Mouse (Mus musculus): ENCODE results near the gene Rnft1. TPM values are rescaled to one million over a fixed set of nuclear protein-coding genes. Genes with fewer than 3 reads are reported as not detected.
"Not testable (repeated sequence)": the region's sequence is repeated elsewhere in the genome, so short reads cannot be mapped to it uniquely, and the experiment has no call there.

The Rnft1 gene
- total RNA-seq, 2 experiments from 2014 or later = 27.3 to 32.6 TPM

DNA sequence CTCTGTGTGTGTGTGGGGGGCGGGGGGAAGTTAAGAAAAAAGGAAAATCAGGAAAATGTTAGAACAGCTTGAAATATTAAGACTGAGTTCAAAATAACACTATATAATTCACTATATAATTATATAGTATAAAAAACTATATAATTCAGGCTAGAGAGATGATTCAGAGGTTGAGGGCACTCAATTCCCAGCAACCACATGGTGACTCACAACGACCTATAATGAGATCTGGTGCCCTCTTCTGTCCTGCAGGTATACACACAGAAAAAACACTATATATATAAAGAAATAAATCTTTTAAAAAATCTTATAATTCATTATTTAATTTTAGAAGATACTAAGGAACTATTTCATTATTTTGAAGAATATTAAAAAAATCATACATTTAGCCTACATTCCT is 23.5 kb downstream of the Rnft1 start:
- no peak for DNase-seq (ENCODE audit: low spot score)
- intact Hi-C loops (cut with DNase I) = no loop called here

DNA sequence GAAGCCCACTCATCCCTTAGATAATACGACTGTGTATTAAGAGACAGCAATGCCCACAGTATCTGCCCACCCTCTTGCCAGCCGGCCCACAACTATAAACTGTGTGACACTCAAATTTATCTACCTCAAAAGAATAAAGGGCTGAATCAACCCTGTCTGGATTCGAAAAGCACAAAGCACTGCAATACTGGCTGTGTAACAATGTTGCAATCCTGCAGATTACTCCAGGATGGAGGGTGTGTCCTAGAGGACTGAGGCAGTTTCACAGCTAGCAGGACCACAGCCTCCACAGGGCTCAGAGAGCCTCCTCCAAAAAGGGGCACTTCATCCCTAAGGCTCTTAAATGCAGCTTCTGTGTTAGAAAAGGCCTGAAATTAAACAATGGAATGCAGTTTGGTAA is 32.2 kb downstream of the Rnft1 start:
- intact Hi-C loops (cut with DNase I) = no loop called here

DNA sequence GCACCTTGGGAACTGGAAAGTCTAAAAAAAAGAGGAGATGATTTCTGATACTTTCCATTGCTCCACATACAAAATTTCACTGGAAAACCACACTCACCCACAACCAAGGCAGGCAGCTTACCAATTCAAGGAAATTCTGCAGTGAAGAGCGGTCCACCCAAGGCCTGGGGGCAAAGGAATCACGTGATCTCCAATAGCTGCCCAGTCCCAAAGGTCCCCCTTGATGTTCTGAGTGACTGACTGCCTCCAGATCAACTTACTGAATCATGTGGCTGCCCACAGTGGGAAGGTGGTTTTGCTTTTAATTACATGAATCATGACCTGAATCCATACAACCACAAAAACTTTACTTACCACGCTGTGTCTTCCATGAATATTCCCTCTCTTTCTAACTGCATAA is 32.8 kb downstream of the Rnft1 start:
- DNase-seq (ENCODE audit: low spot score) = no peak
- intact Hi-C loops (cut with DNase I) = no loop called here

More for the DNA sequence above, 32.2 kb downstream of the Rnft1 start:
- no peak for DNase-seq (ENCODE audit: low spot score)

DNA sequence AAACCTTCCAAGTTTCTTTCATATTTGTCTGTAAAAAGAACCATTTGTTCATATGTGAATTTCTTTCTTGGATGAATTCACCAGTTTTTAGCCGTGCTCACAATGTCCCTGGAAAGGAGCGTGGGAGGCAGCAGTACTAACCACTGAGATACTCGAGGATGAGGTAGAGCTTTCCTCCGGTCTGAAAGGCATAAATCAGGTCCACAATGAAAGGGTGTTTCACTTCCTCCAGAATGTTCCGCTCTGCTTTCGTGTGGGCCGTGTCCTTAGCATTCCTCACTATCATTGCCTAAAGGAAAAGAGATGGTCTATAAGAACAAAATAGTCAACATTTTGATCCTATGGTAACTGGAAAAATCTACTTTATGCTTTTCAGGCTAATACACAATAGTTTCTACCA is 35.3 kb downstream of the Rnft1 start:
- no peak for DNase-seq (ENCODE audit: low spot score)
- intact Hi-C loops (cut with DNase I) = no loop called here

DNA sequence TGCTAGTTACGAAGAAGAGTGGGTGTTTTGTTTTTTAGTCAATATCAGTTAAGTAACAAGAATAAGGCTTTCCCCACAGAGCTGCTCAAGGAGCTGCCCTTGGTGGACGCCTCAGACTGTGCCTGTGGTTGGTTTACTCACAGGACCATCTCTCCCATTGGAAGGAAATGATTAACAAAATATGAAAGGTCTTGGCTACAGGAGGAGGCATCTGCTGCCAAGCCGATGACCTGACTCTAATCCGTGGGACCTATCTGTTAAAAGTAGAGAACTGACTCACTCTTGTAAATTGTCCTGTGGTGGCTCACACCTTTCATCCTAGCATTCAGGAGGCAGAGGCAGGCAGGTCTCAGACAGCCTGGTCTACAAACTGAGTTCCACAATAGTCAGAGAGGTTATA is 43.1 kb downstream of the Rnft1 start:
- no peak for DNase-seq (ENCODE audit: low spot score)
- intact Hi-C loops (cut with DNase I) = no loop called here

DNA sequence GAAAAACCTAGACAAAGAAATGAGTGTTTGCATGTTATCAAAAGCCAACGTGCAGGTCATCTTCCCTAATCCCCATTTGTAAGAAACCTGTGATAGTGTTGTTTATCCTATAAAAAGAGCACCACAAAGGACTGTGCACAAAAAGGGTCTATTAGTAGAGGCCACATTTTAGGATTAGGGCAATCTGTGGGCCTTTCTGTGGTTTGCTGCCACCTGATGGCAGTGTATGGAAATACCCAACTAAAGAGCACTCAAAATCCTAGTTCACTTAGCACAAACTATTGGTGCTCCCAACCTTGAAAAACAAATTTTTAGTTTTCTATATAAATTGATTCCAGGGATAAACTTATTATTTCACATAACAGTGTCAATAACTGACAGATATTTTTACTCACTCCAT is 48.4 kb downstream of the Rnft1 start:
- no peak for DNase-seq (ENCODE audit: low spot score)
- intact Hi-C loops (cut with DNase I) = no loop called here

DNA sequence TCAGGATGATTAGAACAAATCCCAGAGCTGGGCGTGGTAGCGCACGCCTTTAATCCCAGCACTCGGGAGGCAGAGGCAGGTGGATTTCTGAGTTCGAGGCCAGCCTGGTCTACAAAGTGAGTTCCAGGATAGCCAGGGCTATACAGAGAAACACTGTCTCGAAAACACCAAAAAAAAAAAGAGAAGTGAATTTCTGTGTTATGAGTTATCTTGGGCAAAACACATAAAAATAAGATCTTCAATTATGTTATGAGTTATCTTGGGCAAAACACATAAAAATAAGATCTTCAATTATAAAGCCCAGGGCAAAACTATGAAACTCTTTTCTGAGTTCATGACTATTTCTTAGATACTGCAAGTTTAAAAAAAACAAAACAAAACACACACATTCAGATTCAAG is 48.8 kb downstream of the Rnft1 start:
- intact Hi-C loops (cut with DNase I) = not testable (repeated sequence)

DNA sequence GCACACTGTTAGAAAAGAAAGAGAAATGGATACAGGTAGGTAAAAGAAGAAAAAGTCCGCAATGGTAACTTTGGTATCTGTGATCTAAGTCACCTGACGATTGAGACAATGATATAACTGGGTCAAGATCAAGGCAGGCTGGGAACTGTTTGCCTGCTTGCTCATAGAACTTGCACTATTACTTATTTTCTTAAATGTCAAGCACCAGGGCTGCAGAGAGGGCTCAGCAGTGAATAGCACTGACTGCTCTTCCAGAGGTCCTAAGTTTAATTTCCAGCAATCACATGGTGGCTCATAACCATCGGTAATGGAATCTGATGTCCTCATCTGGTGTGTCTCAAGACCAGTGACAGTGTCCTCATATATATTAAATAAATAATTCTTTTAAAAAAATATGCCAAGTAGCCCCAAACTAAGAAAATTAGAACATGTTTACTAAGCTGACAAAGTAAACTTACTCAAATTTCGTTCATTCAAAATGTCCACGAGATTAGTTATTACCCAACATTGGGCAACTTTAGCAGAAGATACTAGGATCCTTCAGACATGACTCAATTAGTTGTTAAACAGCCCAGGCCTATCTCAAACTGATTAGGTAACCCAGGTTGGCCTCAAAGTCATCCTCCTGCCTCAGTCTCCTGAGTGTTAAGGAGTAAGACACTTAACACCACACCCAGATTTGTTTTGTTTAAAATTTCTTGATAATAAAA is 49.9 kb downstream of the Rnft1 start:
- intact Hi-C loops (cut with DNase I) = no loop called here
- no peak for DNase-seq (ENCODE audit: low spot score)

More for the DNA sequence above, 48.8 kb downstream of the Rnft1 start:
- DNase-seq (ENCODE audit: low spot score) = not testable (repeated sequence)

DNA sequence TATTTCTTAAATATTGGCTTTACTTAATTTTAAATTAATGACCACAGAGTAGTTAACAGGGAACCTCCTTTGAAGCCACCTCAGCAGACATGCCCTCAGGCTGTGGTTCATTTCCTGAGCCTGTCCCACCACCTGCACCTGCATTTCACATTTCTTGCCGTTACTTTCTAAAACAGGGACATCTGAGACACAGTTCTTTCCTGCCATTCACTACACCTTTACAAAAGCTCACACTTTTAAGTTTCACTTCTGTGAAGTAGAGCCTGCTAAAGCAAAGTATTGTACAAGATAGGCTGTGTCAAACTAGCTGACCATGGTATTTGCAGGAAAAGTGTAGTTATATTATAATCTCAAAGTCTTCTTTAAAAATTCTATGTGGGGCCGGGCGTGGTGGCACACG is 54.3 kb downstream of the Rnft1 start:
- intact Hi-C loops (cut with DNase I) = no loop called here
- DNase-seq (ENCODE audit: low spot score) = no peak

DNA sequence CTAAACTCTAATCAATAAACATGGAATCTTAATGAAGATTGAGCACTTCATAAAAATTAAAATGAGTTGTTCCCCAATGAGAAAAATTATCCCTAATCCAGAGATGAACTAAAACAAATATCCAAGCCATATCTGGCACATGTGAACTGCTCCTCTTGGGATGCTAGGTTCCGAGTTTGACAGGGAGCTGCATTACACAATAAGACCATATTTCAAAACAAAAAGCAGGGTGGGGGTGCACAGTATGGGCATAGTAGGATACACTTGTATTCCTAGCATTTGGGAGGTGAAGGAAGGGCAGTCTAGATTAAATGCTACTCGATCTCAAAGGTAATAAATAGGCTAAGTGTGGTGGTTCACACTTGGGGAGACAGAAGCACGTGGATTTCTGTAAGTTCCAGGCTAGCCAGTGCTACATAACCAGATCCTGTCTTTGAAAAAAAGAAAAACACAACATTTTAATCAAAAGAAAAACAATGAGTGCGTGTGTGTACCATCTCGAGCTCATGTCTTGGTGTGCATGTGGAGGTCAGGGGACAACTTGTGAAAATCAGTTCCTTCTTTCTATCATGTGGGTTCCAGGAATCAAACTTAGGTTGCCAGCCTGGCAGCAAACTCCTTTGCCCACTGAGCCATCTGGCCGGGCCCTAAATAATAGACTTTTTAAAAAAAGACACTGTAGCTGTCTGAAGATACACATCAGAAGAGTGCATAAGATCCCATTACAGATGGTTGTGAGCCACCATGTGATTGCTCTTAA is 55.4 kb downstream of the Rnft1 start:
- intact Hi-C loops (cut with DNase I) = no loop called here

DNA sequence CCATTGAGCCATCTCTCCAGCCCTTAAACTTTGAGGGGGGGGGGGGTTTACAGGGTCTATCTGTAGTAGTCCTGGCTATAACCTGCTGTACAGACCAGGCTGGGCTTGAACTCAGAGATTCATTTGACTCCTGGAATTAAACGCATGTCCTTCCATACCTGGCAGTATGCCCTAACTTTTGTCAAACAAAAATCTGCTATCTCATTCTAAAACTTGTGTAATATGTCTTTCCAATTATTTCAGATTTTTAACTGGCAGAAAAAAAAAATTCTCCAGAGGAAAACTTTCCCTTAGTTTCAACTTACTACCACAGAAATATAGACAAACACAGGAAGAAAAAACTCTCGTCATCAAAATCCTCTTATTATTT is 56.0 kb downstream of the Rnft1 start:
- DNase-seq (ENCODE audit: low spot score) = no peak
- intact Hi-C loops (cut with DNase I) = no loop called here

More for the DNA sequence above, 55.4 kb downstream of the Rnft1 start:
- no peak for DNase-seq (ENCODE audit: low spot score)

DNA sequence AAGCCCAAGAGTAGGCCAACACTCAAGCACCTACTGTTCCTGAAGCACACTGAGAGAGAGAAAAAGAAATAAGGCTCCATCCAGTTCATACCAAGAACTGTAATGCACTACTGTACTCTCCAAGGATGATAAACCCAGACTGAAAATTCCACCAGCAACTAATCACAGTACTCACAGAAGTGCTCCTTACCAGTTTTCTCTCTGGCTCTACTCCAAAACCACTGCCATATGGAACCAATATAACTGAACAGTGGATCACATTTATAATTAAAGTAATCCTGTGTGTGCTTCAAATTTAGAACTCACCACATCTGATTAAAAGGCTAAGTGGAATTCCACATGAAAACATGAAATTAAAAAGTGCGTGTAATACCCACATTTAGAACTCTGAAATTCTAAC is 58.4 kb downstream of the Rnft1 start:
- intact Hi-C loops (cut with DNase I) = no loop called here

DNA sequence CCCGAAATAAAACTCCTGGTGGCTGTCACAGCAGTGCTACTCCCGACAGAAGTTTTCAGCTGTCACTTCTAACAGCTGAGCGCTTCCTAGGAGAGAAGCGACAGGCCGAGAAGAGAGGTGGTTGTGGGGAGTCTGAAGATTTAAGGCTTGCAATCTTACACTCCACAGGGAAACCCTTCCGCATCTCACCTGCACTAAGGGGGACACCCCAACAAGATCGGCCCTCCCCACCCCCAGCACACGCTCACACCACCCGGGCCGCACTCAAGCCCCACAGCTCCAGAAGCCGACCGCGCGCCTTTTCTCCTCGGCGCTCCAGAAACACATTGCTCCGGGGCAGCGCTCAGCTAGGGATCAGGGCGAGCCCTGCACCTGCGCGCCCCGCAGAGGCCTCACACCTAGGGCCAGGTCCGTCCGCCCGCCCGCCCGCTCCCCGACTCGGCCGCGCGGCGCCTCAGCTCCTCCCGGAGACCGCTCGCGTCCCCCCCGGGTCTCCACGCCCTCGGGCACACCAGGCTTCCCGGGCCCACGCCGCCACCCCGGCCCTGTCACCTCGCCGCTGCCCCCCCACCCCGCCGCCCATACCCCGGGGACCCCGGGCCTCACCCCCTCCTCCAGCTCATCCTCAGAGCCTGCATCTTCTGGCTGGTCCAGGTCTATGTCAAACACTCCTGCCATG is 59.6 kb downstream of the Rnft1 start:
- intact Hi-C loops (cut with DNase I) = no loop called here
- no peak for DNase-seq (ENCODE audit: low spot score)

More for the DNA sequence above, 58.4 kb downstream of the Rnft1 start:
- DNase-seq (ENCODE audit: low spot score) = no peak

DNA sequence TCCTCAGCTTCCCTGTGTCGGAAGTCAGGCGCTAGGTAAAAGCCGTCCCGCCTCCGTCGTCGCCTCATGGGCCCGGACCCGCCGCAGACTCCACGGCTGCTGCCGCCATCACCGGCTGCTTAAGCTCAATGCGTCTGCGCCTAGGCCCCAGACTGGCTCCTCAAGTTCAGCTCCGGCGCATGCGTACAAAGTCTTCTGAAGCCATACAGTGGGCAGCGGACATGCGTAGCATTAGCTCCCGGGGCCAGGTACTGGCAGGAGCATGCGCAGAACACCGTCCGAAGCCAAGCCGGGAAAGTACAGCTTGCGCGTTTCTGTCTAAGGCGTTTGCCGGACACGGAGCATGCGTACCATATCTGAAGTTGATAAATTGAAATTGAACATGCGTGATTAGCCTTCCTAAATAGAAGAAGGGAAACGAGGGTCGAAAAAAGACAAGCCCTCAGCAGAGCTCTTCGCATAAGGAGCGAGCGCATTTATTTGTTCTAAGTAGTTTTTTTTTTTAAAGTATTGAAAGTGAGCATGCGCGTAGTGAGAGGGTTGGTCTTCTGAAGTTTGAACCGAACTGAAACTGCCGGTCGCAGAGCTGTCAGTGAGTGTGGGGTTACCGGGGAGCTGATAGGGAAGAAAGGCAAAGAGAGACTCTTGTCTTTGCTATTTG is 60.3 kb downstream of the Rnft1 start, which contains the start of the genes Rps6kb1 and Tubd1:
Gene Rps6kb1 (minus strand): TSS at position 167 of the 661 bp plus-strand sequence.
Gene Tubd1 (plus strand): TSS at position 353 of the 661 bp plus-strand sequence.
- intact Hi-C loops (cut with DNase I) = no loop called here
- peak; percentile 99 for DNase-seq (ENCODE audit: low spot score)

DNA sequence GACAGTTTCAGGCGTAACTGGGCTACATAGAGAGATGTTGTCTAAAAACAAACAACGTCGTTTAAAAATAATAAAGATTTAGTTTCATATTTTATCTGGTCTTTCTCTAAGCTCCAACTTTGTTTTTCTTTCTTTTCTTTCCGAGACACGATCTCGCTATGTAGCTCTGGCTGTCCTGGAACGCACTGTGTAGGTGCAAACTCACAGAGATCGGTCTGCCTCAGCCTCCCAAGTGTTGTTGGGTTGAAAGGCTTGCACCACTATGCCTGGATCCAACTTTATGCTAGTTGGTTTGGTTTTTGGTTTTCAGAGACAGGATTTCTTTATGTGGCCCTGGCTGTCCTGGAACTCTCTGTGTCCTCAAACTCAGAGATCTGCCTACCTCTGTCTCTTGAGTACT is 61.1 kb downstream of the Rnft1 start:
- intact Hi-C loops (cut with DNase I) = no loop called here
- no peak for DNase-seq (ENCODE audit: low spot score)

DNA sequence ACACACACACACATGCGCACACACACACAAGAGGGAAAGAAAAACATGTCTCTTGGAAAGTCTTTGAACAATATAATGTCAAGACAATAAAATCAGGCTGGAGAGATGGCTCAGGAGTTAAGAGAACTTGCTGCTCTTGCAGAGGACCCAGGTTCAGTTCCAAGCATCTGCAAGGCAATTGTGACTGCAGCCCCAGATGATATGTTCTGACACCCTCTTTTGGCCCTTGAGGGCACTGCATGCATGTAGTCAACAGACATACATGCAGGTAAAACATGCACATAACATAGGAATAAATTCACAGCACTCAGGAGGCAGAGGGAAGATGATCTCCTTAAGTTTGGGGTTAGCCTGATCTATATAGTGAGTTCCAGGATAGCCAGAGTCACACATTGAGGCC is 63.0 kb downstream of the Rnft1 start:
- no peak for DNase-seq (ENCODE audit: low spot score)
- intact Hi-C loops (cut with DNase I) = no loop called here
